Mouse (Mus musculus) hindbrain, postnatal 0 days (tissue): Measurements from ENCODE around the gene Kcna6. TPM values are rescaled to one million over a fixed set of nuclear protein-coding genes. Genes with fewer than 3 reads are reported as not detected.

Source experiments
- ATAC-seq: fragments of 200-750 bp; cut with Nextera tagmentation; 2 replicates; pipeline ENCODE4 v1.8.0; 2017; ENCODE audit warnings: mild to moderate bottlenecking, moderate TSS enrichment, moderate library complexity
- DNase-seq: peaks from one replicate; pipeline ENCODE4 v3.0.0-alpha.2; 2015; ENCODE audit warnings: low spot score
- H3K27ac ChIP-seq: fragments of 300-500 bp; sonication (generic); 2 replicates; pipeline ENCODE4 v1.5.1; 2014; ENCODE audit warnings: mild to moderate bottlenecking
- H3K27me3 ChIP-seq: fragments of 300-500 bp; sonication (generic); 2 replicates; pipeline ENCODE4 v1.6.1; 2014; ENCODE audit warnings: low read length, mixed read lengths; ENCODE audit not compliant: insufficient read depth
- H3K36me3 ChIP-seq: fragments of 300-500 bp; sonication (generic); 2 replicates; pipeline ENCODE4 v1.6.1; 2014; ENCODE audit warnings: low read length, mixed read lengths; ENCODE audit not compliant: insufficient read depth
- H3K4me1 ChIP-seq: fragments of 300-500 bp; sonication (generic); 2 replicates; pipeline ENCODE4 v1.6.1; 2014; ENCODE audit warnings: antibody characterized with exemption, low read length, mixed read lengths; ENCODE audit not compliant: insufficient read depth
- H3K4me2 ChIP-seq: fragments of 300-500 bp; sonication (generic); 2 replicates; pipeline ENCODE4 v1.6.1; 2014; ENCODE audit warnings: low read depth, mild to moderate bottlenecking, low read length, moderate library complexity, mixed read lengths
- H3K4me3 ChIP-seq: fragments of 300-500 bp; sonication (generic); 2 replicates; pipeline ENCODE4 v1.5.1; 2014; ENCODE audit warnings: low read length
- H3K9ac ChIP-seq: fragments of 300-500 bp; sonication (generic); replicated peaks from 2 replicates; pipeline ENCODE4 v1.6.1; 2014; ENCODE audit warnings: mild to moderate bottlenecking, low read length, moderate library complexity, mixed read lengths
- H3K9me3 ChIP-seq: fragments of 300-500 bp; sonication (generic); 2 replicates; pipeline ENCODE4 v1.6.1; 2016; ENCODE audit warnings: low read length, mixed read lengths
- CTCF ChIP-seq: IDR thresholded peaks from 2 replicates; pipeline ENCODE4 v1.5.1; 2016; ENCODE audit warnings: antibody characterized with exemption, control low read depth, low read depth
- WGBS: fragments of 180-500 bp; shearing (Covaris S2); extraction: QIAGEN DNeasy Blood & Tissue Kit; methylation state at CpG from one replicate; pipeline ENCODE4 v1.1.7; 2014; 5-methylcytosine and 5-hydroxymethylcytosine counted together
- polyA plus RNA-seq: library from polyadenylated mRNA; unstranded; fragments of >200 nt; fragmentation: Nextera tagmentation; extraction: Ambion mirVana; gene quantifications from 2 replicates; pipeline ENCODE4 v1.2.1, GENCODE M21; 2015
- total RNA-seq: library from RNA; depleted of rRNA; stranded (reverse); fragments of >200 nt; gene quantifications from 2 replicates; pipeline ENCODE4 v1.2.3, GENCODE M21; 2014; rRNA removed

Kcna6 gene
- total and polyA plus RNA-seq, 2 experiments from 2014 or later, result 23.6 to 67.5 TPM

DNA sequence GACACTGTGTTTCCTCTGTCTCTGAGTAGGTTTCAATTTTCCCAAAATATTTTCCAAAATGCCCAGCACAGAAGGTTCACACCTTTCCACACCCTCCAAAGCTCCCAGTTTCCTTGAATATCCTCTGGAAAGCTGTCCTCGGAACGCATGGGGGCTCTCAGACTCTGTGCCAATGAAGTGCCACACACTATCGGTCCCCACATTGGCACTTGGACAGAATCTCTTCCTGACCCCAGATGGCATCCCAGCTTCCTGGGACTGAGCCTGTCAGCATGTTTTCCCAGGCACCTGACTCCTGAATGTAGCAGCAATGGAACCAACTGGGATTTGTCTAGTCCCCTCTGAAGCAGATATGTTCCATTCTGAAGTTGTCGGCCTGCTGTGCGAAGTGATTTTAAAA is 73.5 kb downstream of the Kcna6 start:
- Histone ChIP-seq H3K36me3 (no peaks in the 10 kb centered on the region), H3K27me3 (no peaks in the 10 kb centered on the region), H3K9ac (no peak overlapping the region), H3K4me3 (no peak overlapping the region), H3K9me3 (no peaks in the 10 kb centered on the region), H3K4me2 (no peak overlapping the region), H3K27ac (no peak overlapping the region), H3K4me1 (no peaks in the 10 kb centered on the region)
- DNase-seq (peak; percentile 40), ATAC-seq (no peak)
- WGBS, result 71% methylated on average over 5 of the region's 5 CpGs
- TF ChIP-seq CTCF, result no peak

DNA sequence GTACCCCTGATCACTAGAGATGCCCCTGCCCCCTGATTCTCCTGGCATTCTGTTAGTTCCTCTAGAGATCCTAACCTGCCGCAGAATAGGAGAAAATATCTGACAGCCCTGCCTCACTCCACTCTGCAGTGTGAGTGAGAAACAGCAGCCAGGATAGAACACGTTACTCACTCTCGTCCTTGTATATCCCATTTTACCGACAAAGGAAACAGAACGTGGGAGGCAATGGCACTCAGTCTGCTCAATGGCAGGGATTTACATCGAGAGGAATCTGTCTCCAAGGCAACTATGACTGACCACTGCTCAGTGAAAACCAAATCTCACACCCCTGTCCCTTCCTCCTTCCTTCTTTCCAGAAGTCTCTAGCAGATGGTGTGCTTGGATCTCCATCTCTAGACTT is 74.4 kb downstream of the Kcna6 start:
- H3K27me3 ChIP-seq, result no peaks in the 10 kb centered on the region
- ATAC-seq (no peak), DNase-seq (no peak)
- 33% methylated on average over 6 of the region's 6 CpGs for WGBS
- no peak for TF ChIP-seq CTCF
- no peaks in the 10 kb centered on the region for H3K36me3 ChIP-seq
- H3K9me3 ChIP-seq, result no peaks in the 10 kb centered on the region
- H3K27ac ChIP-seq, result no peak overlapping the region
- H3K4me2 ChIP-seq, result no peak overlapping the region
- H3K9ac ChIP-seq, result no peak overlapping the region
- no peaks in the 10 kb centered on the region for H3K4me1 ChIP-seq
- H3K4me3 ChIP-seq, result no peak overlapping the region

DNA sequence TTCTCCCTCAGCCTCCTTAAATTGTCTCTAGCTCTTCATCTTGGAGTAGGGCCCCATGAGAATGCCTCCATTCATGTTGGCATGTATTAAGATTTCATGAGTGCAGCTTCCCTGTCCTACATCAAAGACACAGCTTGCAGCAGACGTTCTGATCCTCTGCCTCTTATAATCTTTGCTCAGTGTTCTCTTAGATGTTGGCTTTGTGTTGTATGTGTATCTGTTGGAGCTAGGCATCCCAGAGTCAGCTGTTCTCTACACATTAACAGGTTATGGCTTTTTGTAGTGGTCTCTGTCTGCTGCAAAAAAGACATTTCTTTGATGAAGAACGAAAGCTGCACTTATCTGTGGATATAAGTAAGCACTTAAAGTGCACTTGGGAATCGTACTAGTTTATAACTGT is 75.9 kb downstream of the Kcna6 start:
- Histone ChIP-seq H3K4me3 (no peak overlapping the region), H3K27ac (no peak overlapping the region), H3K27me3 (no peaks in the 10 kb centered on the region), H3K9ac (no peak overlapping the region), H3K36me3 (no peaks in the 10 kb centered on the region), H3K4me1 (no peaks in the 10 kb centered on the region), H3K9me3 (no peaks in the 10 kb centered on the region), H3K4me2 (no peak overlapping the region)
- ATAC-seq (no peak), DNase-seq (no peak)
- TF ChIP-seq CTCF, result no peak
- WGBS, result 72% methylated on average over 3 of the region's 3 CpGs

Other genes starting within 250 kb of the Kcna6 start
- 4.8 and 7.3 TPM in 2 replicates for gene Kcna5, start 205.3 kb downstream of the Kcna6 start, total RNA-seq
- gene Kcna5, start 205.3 kb downstream of the Kcna6 start, polyA plus RNA-seq, result 3.4 and 3.6 TPM in 2 replicates
- gene Kcna1, start 94.3 kb downstream of the Kcna6 start, total RNA-seq, result 8.9 and 9.4 TPM in 2 replicates
- 7.2 and 7.9 TPM in 2 replicates for gene Kcna1, start 94.3 kb downstream of the Kcna6 start, polyA plus RNA-seq
- 106 and 133 TPM in 2 replicates for gene Ndufa9, start 108.5 kb upstream of the Kcna6 start, total RNA-seq
- 247 and 255 TPM in 2 replicates for gene Ndufa9, start 108.5 kb upstream of the Kcna6 start, polyA plus RNA-seq
- 0.29 TPM in 1 of 2 replicates, not detected in the other for gene Akap3, start 112.4 kb upstream of the Kcna6 start, total RNA-seq
- gene Akap3, start 112.4 kb upstream of the Kcna6 start, polyA plus RNA-seq, result 0.10 and 0.13 TPM in 2 replicates
- not detected in 2 replicates for gene Dyrk4, start 181.2 kb upstream of the Kcna6 start, total RNA-seq
- 0.08 and 0.30 TPM in 2 replicates for gene Dyrk4, start 181.2 kb upstream of the Kcna6 start, polyA plus RNA-seq
- 7.5 and 8.3 TPM in 2 replicates for gene Rad51ap1, start 198.9 kb upstream of the Kcna6 start, total RNA-seq
- 14.9 and 17.3 TPM in 2 replicates for gene Rad51ap1, start 198.9 kb upstream of the Kcna6 start, polyA plus RNA-seq
- gene D6Wsu163e, start 199.3 kb upstream of the Kcna6 start, total RNA-seq, result 15.0 and 15.3 TPM in 2 replicates
- 27.4 and 29.5 TPM in 2 replicates for gene D6Wsu163e, start 199.3 kb upstream of the Kcna6 start, polyA plus RNA-seq